Mouse (Mus musculus) embryo, embryonic 10.5 days (tissue): ENCODE results near the gene Ksr2.

Experiments
- DNase-seq: peaks from one replicate; pipeline ENCODE4 v3.0.0-alpha.2; 2015; ENCODE audit warnings: low spot score

Gene Ksr2

DNA sequence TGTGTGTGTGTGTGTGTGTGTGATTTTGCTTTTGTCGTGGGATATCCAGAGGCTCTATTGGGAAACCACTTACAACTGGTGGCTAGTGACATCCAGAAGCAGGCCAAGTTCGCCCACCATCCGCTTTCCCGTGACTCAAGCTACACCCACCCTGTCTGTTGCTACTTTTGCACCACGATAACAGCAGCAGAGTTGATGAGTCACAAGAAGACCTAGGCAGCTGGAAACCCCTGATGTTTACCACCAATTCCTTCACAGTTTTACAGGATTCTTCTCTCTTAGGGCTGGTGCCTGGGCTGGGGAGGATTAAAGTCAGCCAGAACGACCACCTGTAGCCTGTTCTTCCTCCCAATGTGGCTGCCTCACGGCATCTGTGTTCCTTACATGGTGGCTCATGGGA lies 277.5 kb downstream of the Ksr2 start:
- no peak for DNase-seq

DNA sequence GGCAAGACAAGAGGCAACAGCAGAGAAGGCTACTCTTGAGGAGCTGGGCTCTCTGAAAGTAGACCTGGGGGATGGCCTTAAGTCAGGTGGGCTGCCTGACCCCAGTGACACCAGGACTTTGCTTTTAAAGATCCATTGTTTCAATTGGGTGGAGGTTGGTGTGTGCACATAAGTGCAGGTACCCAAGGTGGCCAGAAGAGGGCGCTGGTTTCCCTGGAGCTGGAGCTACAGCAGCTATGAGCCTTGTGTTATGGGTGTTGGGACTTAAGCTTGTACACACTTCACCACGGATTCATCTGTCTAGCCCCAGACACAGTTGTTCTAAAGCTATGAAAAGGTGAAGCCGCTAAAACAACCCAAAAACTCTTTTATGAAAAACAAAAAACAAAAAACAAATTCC lies 279.8 kb downstream of the Ksr2 start:
- no peak for DNase-seq

DNA sequence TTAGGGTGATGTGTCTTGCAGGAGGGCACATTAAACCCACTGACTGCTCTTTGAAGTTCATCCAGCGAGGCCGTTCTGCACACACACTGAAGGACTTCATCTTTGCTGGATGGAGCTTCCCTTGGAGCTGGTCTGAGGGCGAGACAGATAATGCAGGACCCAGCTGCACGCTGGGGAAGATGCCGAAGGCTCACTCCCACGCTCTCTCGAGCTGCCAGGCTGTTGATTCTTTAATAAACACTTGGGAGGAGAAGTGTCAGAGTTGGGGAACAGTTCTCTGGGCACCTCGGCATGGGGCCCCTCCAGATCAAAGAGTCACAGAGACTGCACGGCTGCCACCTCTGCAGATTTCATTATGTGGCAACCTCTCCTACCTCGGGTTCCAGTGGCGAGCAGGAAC lies 280.8 kb downstream of the Ksr2 start:
- no peak for DNase-seq

DNA sequence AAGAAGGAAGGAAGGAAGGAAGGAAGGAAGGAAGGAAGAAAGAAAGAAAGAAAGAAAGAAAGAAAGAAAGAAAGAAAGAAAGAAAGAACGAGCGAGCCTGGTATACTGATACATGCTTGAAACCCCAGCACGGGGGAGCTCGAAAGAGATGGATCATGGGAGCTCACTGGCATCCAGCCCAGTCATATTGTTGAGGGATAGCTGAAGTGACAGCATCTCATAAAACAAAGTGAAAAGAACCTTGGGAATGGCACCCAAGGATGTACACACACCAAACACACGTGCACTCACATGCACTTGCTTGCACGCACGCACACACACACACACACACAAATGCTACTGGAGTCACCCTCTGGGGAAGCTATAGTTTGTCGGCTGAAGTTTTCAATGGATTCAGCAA lies 282.6 kb downstream of the Ksr2 start:
- no peak for DNase-seq

DNA sequence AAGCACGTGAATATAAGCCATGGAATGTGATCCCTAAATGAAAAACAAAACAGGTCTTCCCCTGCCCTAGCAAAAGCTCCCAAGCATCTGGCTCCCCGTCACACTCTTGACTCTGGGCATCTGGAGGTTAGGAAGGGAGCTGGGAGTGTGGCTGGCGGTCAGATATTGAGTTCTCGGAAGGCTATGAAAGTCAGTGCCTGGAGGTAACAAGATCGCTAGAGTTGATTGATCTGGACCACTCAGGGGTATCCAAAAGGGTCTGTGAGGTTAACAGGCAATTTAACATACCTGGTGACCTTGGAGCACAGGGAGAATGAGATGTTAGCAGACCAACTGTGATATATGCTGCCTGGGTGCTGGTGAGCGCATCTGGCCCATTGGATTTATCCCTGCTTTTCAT lies 283.8 kb downstream of the Ksr2 start:
- DNase-seq: no peak

DNA sequence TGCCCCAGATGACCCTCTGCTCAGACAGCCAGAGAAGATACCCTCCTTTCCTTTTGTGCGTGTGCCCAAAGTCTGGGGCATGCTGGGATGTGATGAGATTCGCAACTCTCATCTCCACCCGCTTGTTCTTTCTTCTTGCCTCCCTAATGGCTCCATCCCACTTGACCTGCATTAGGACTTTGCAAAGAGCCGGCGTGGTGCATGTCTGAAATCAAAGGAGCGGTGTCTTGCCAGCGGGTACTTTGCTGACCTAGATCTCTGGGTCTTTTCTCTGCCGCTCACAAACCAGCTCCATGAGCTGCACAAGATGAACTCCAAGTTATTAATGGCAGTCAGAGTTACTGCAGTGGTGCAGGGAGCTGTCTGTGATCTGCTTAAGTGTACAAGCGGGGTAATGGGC lies 290.6 kb downstream of the Ksr2 start:
- DNase-seq: no peak

DNA sequence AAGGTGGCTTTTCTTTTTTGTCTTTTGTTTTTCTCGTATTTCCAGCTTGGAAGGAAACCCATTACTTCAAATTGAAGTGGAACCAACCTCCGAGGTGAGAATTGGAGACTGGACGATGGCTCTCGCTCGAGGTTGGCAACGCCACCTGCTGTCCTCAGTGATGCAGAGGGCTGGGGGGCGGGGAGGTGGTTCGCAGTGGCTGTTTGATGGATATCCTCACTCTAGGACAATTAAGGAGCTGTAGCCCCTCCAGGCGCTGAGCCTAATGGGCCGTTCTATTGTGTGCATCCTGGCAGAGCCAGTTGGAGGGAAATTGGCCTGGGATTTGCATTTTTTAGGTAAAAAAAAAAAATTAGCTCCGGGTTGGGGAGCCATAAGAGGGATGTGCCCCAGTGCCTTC lies 292.8 kb downstream of the Ksr2 start:
- DNase-seq: peak; percentile 30

DNA sequence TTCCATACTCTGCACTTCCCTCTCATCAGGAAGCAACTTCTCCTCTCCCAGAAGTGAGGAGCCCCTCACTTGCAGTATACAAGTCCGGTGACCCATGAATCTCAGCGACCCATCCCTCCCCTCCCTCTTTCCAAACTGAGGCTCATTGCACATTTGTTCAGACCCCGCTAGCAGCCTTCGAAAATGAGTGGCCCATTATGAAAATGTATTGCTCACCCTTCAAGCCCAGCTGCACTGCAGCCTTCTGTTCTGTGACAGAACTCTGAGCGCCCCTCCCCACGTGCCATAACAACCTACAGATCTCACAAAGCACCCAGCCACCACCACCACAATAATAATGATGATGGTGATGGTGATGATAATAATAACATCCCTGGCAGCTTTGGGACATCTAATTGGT lies 295.5 kb downstream of the Ksr2 start:
- DNase-seq: no peak

DNA sequence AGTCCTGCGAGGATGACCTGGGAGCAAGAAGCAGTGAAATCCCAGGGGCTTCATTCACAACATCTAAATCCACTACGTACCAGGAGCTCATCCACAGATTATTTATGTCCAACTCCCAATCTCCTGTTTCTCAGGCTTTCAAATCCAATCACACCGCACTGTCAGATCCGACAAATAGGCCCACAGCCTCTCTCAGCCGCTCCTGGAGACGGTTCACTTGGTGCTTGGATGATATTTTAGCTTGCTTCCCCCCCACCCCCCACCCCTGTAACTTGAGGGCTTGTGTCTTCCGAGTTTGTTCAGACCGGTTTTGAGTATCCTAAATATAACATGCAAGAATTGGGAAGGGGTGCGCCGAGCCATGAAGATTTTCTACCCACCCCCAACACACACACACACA lies 297.8 kb downstream of the Ksr2 start:
- no peak for DNase-seq

DNA sequence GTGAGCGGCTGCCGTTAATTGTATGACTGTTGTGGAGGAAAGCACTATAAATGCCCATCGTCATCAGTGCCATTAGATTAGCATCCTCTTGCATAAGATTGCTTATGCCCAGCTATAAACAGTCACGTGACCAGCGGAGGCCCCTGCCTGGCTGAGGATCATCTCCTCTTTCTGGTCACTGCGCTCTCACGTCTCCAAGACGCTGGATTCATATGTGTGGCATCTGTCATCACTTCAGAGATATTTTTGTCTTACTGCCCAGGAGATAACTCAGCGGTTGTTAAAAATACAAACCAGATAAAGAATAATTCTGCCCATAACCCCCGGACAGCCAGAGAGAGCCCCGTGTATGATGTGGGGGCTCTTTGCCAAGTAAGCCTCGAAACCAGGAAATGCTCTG lies 298.4 kb downstream of the Ksr2 start:
- DNase-seq: no peak

DNA sequence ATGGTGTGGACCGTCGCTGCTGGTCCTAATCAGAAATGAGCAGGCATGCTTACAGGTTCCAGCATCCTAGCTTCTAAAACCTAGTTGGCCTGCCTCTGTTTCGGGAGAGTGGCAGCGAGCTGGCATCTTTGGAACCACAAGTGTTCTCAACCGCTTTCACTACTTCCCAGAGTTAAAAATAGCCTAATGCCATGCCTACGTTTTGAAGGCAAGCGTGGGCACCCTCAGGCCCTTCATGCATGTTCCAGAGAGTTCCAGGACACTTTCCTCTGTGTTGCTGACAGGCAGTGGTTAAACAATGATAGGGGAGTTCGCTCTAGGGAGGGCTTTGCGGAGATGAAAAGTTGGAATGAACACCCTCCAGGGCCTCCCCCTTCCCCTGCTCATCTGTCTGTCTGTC lies 303.3 kb downstream of the Ksr2 start:
- DNase-seq: no peak

DNA sequence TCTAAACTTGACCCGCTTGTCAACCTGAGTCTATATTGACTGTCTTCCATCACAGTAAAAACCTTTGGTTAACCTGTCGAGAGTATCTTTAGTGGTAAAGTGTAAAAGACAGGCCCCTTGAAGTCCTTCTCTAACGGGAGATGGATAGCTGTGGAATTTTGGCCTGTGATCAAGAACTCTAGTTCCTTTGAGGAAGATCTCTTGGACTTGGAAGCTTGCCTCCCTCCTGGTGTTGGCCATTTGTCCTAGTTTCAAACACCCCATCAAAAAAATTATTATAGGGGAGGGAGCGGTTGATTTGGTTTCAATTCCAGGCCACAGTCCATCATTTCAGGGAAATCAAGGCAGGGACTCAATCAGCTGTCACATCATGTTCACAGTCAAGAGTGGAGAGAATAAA lies 309.5 kb downstream of the Ksr2 start:
- DNase-seq: no peak

DNA sequence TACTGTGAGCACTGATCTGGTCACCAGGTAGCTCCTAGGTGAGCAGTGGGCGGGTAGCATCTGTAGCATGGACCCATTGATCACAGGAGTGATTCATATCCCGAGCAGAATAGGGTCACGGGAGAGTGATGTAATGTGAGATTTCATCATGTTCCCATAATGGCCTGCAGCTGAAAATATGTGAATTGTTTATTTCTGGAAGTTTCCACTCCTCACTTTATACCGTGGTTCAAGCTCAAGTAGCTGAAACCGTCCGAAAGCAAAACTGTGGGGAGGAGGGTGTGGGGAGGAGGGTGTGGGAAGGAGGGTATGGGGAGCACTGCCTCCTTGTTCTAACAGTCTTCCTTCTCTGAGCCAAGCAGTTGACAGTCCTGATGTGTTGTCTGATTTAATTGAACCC lies 312.7 kb downstream of the Ksr2 start:
- no peak for DNase-seq

DNA sequence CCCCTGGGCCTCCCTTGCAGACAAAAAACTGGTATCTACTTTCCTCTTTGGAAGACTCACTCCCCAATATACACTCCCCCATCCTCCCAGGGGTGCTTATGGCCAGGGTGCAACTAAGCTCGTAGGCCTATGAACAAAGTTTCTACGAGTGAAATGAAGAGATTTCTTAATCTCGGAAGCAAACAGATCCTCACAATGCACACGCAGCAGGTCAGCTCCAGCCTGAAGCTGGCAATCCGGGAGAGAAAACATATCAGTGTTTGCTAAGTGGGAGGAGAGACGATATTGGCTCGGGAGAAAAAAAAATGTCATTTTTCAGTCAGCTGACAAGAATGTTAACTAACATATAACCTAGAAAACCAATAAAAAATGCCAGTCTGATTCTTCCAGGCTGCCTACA lies 313.3 kb downstream of the Ksr2 start:
- DNase-seq: no peak

DNA sequence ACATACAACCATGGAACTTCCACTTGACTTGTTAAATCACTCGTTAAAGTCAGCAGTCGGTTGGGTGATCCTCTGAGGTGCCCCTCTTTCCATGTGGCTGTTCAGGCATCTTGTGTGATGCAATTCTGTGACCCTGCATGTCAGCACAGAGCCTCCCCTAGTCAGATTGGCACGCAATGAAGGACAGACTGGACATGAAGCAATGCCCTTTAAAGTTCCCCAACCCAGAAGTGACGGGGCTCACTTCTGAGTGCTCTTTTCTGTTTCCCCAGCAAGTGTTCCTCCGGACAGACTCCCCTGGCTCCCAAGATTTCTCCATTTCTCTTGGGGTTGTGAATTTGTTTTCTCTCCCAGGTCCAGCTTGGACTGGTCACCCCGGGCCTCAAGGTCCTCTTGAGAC lies 317.5 kb downstream of the Ksr2 start:
- DNase-seq: no peak

DNA sequence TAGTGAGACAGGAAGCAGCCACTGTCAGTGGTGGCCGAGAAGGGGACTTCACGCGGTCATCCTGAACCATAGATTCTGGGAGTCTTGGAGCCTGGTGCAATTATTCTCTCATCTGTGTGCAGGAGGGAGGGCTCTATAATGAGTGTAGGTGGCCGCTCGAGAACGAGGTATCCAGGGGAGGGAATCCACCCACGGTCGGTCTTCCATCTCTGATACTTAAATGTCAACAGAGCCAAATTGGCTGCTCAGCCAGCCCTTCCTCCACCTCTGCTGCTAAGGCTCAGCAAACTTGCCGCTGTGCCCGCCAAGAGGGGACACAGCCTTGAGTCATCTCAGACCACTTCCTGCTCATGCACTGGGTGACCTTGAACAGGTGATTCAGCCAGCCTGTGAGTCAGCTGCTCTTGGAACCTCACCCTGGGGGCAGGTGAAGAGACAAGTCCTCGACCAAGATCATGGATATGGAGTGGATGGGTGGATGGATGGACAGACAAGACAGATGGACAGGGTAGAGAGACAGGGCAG lies 330.9 kb downstream of the Ksr2 start:
- DNase-seq: no peak

DNA sequence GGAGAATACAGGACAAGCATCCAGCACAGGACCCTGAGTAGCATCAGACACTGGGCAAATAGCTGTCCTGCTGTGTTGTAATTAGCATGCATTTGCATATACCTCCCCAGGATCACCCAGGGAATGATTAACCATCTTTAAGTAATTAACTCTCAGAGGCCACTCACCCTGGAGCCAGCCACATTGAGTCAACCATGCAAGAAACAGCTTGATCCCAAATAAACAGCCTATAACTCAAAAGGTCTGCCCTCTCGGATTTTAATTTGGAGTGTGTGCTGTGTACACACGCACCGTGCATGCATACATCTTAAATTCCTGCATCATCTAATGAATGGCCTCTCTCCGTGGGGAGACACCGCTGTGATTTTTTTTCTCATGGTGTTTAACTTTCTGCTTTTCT lies 335.6 kb downstream of the Ksr2 start:
- DNase-seq: no peak

DNA sequence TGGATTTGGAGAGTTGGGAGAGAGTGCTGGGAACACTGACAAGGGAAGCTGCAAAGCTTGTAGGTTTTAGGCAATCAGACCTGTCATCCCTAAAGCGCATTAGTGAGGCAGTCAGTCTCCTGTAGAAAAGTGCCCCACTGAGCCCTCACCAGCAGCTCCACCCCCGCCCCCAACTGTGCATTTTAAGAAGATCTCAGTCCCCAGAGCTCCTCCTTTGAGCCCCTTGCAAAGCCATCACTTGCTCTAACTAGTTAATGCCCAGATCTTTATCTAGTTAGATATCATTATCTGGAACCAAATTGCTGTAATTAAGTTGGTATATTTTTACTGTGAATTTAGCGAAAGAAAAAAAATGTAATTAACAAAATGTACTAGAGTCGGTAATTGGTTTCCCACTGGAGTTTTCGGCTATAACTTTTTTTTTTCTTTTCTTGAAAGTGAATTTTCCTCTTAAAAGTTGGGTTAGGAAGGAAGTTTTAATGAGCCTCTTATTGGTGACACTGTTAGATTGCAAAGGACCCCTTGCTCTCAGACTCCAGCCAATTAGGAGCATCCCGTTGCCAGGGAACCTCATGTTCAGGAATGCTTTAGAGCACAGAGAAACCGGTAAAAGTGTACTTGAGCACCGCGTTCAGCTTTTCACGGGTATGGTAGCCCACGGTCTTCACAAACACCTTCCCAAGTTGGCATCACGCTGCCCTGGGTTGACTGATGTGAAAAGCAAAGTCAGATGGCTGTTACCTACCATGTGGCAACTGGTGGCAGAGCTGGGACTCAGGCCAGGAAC lies 344.1 kb downstream of the Ksr2 start:
- peak; percentile 54 for DNase-seq

DNA sequence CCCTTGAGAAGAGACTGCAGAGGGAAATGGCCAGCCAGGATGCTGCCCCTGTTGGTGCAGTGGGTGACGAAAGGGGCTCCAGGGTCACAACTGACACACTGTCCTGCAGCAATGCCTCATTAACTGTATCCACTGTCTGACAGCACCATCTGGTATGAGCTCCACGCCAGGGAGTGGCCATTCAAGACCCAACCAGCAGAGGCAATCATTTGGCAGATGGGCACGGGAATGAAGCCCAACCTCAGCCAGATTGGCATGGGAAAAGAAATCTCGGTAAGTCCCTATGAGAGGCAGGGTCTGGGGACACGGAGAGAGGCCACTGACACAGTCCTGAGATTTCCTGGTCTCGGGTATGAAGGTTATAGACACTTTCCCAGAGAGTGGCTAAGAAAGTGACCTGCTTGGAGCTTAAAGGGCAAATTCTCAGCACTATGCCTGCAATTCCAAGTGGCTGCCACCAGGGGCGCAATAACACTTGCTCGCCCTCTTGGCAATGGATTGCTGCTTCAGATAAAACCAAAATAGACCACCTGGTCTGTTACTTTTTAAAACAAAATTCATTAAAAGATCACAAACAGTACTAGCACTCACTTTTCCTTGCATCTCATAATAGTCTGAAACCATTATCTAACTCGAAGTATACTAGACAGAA lies 347.5 kb downstream of the Ksr2 start:
- peak; percentile 8 for DNase-seq

DNA sequence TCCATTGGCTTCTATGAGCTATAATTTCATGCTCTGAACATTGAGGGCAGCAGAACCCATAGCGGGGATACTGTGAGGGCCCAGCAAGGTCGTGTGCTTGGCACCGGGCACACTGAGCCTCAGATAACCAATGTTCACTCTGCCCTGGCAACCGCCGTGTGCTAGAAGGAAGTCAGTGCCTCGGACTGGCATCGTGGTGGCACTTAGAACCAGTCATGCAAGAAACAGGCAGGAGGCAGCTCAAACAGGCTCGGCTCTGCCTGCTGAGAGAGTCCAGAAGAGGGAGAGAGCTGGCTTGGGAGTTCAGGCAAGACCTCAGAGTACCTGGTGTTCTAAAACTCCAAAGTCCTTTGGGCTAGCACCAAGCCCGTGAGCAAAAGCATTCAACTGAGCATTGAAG lies 350.7 kb downstream of the Ksr2 start:
- DNase-seq: no peak

DNA sequence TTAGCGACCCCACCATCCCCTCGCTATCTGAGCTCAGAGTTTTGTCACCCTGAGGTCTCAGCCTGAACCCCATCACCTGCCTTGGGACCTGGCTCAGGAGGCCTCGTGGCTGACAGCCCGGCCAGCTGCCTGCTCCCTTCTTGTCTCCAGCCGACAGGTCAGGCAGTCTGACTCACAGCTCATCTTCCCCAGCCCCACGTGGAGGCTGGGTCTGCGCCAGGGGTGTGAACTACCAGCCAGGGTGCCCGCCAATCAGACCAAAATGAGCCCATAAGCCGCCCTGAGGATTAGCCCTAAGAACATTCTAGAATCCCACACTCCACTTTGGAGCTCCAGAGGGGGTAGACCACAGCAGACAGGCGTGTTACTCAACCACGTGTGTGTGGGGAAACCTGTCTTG lies 365.4 kb downstream of the Ksr2 start:
- no peak for DNase-seq

DNA sequence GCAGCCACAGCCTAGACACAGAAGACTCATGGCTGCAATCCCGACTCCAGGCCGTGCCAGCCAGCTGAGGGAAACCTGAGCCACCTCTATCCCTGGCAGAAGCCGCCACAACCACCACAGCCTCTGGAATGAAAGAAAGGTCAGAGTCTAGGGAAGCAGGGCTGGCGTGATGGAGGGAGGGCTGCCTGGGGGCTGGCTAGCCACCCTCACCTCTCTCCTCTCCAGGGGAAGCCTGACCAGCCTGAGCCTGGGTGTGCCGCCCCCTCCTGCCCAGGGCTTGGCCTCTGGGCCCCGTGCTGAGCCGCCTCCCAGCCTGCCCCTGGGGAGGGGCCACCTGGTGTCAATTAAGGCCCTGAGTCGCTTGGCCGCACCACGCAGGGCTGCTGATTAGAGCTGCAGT lies 366.9 kb downstream of the Ksr2 start, which contains the start of gene Nos1:
Gene Nos1, plus strand, starts transcription at position 352 of the 400 bp plus-strand sequence.
- peak; percentile 45 for DNase-seq

DNA sequence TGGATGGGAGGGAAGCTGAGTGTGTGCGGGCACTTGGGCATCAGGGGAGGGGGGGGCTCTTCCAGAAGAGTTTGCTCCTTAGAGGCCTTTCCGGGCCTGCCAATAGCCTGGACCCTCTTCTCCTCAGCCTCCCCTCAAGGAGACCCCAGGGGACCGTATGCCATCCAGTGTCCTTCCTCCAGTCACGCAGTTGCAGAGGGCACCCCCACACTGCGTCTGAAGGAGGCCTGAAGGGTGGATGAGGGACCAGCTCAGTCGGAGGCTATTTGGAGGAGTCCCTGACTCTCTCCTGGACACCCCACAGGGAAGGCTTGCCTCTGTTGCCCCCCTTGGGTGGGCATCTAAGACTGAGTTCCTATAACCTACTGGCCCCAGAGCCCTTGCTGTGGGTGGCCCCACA lies 367.4 kb downstream of the Ksr2 start:
- no peak for DNase-seq

DNA sequence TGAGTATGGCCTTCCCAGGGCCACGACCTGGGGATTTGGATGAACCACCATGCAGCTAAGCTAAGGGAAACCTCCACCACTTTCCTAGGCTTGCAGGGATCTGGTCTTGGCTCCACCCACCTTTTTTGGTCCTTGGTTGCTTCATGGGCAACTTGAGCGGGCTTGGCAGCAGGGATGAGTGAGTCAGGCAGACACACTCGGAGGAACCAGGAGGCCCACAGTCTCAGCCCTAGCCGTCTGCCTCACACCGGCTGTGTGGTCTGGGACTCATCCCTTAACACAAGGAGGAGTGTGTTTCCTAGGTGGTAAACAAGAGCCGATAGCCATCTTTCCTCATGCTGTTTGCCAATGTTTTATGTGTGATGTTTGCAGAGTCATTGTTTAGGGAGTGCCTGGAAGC lies 376.3 kb downstream of the Ksr2 start:
- no peak for DNase-seq
